Mouse (Mus musculus): ENCODE results near the gene Ralgps1. TPM values are rescaled to one million over a fixed set of nuclear protein-coding genes. Genes with fewer than 3 reads are reported as not detected.

Gene Ralgps1
- polyA plus RNA-seq, 1 experiment from 2014 or later = 4.2 TPM

GRCm38 (mm10) chr2:33355558-33355957 lies 15.7 kb downstream of the Ralgps1 start:
- no peak overlapping the region for H3K27ac ChIP-seq (replicated peaks; ENCODE audit: low read depth, low read length)
- ATAC-seq (ENCODE audit: low read depth) = 0 out of 2 replicates have a peak, but pooled peaks have one; percentile 22
- no peak overlapping the region for H3K9ac ChIP-seq (ENCODE audit: low read depth, low read length)

GRCm38 (mm10) chr2:33353432-33353831 lies 17.9 kb downstream of the Ralgps1 start:
- Histone ChIP-seq H3K4me3 (ENCODE audit: low read depth, low read length) (no peak overlapping the region), H3K4me2 (ENCODE audit: low read depth, low read length) (no peak overlapping the region), H3K27me3 (replicated peaks; ENCODE audit: control insufficient read depth, insufficient read depth, low read length) (no peaks in the 10 kb centered on the region), H3K4me1 (ENCODE audit: control insufficient read depth, insufficient read depth, low read length) (no peaks in the 10 kb centered on the region; the same call in 1 of the 2 replicates), H3K9ac (ENCODE audit: low read depth, low read length) (no peak overlapping the region), H3K27ac (replicated peaks; ENCODE audit: low read depth, low read length) (no peak overlapping the region), H3K36me3 (ENCODE audit: control insufficient read depth, insufficient read depth, low read length) (no peaks in the 10 kb centered on the region), H3K9me3 (ENCODE audit: control insufficient read depth, low read length) (no peaks in the 10 kb centered on the region)
- WGBS = 70% methylated on average over 5 of the region's 5 CpGs
- ATAC-seq (ENCODE audit: low read depth) (no peak), DNase-seq (ENCODE audit: low spot score) (no peak)

More at GRCm38 (mm10) chr2:33355558-33355957, 15.7 kb downstream of the Ralgps1 start:
- WGBS = 88% methylated on average over 6 of the region's 6 CpGs
- DNase-seq (ENCODE audit: low spot score) = peak; percentile 45
- Histone ChIP-seq H3K4me3 (ENCODE audit: low read depth, low read length) (no peak overlapping the region), H3K9me3 (ENCODE audit: control insufficient read depth, low read length) (no peaks in the 10 kb centered on the region), H3K4me2 (ENCODE audit: low read depth, low read length) (no peak overlapping the region), H3K4me1 (ENCODE audit: control insufficient read depth, insufficient read depth, low read length) (no peaks in the 10 kb centered on the region; the same call in 1 of the 2 replicates), H3K27me3 (replicated peaks; ENCODE audit: control insufficient read depth, insufficient read depth, low read length) (no peaks in the 10 kb centered on the region), H3K36me3 (ENCODE audit: control insufficient read depth, insufficient read depth, low read length) (no peaks in the 10 kb centered on the region)

GRCm38 (mm10) chr2:33351449-33351848 lies 19.8 kb downstream of the Ralgps1 start:
- WGBS = 91% methylated on average over 3 of the region's 3 CpGs
- no peaks in the 10 kb centered on the region; the same call in 1 of the 2 replicates for H3K4me1 ChIP-seq (ENCODE audit: control insufficient read depth, insufficient read depth, low read length)

GRCm38 (mm10) chr2:33350921-33351320 lies 20.4 kb downstream of the Ralgps1 start:
- no peaks in the 10 kb centered on the region; the same call in 1 of the 2 replicates for H3K4me1 ChIP-seq (ENCODE audit: control insufficient read depth, insufficient read depth, low read length)
- no peaks in the 10 kb centered on the region for H3K27me3 ChIP-seq (replicated peaks; ENCODE audit: control insufficient read depth, insufficient read depth, low read length)
- WGBS = 62% methylated on average over 6 of the region's 6 CpGs
- ATAC-seq (ENCODE audit: low read depth) (no peak), DNase-seq (ENCODE audit: low spot score) (no peak)
- no peak overlapping the region for H3K4me2 ChIP-seq (ENCODE audit: low read depth, low read length)
- no peak overlapping the region for H3K9ac ChIP-seq (ENCODE audit: low read depth, low read length)
- H3K4me3 ChIP-seq (ENCODE audit: low read depth, low read length) = no peak overlapping the region
- no peaks in the 10 kb centered on the region for H3K9me3 ChIP-seq (ENCODE audit: control insufficient read depth, low read length)
- no peaks in the 10 kb centered on the region for H3K36me3 ChIP-seq (ENCODE audit: control insufficient read depth, insufficient read depth, low read length)
- no peak overlapping the region for H3K27ac ChIP-seq (replicated peaks; ENCODE audit: low read depth, low read length)

More at GRCm38 (mm10) chr2:33351449-33351848, 19.8 kb downstream of the Ralgps1 start:
- DNase-seq (ENCODE audit: low spot score) (no peak), ATAC-seq (ENCODE audit: low read depth) (no peak)
- H3K27ac ChIP-seq (replicated peaks; ENCODE audit: low read depth, low read length) = no peak overlapping the region
- H3K4me2 ChIP-seq (ENCODE audit: low read depth, low read length) = no peak overlapping the region
- H3K36me3 ChIP-seq (ENCODE audit: control insufficient read depth, insufficient read depth, low read length) = no peaks in the 10 kb centered on the region
- no peaks in the 10 kb centered on the region for H3K9me3 ChIP-seq (ENCODE audit: control insufficient read depth, low read length)
- H3K9ac ChIP-seq (ENCODE audit: low read depth, low read length) = no peak overlapping the region
- H3K4me3 ChIP-seq (ENCODE audit: low read depth, low read length) = no peak overlapping the region
- H3K27me3 ChIP-seq (replicated peaks; ENCODE audit: control insufficient read depth, insufficient read depth, low read length) = no peaks in the 10 kb centered on the region

GRCm38 (mm10) chr2:33349581-33349980 lies 21.7 kb downstream of the Ralgps1 start:
- Histone ChIP-seq H3K4me1 (ENCODE audit: control insufficient read depth, insufficient read depth, low read length) (no peaks in the 10 kb centered on the region), H3K9ac (ENCODE audit: low read depth, low read length) (no peak overlapping the region), H3K27ac (replicated peaks; ENCODE audit: low read depth, low read length) (no peak overlapping the region), H3K36me3 (ENCODE audit: control insufficient read depth, insufficient read depth, low read length) (no peaks in the 10 kb centered on the region), H3K4me3 (ENCODE audit: low read depth, low read length) (no peak overlapping the region), H3K4me2 (ENCODE audit: low read depth, low read length) (no peak overlapping the region), H3K9me3 (ENCODE audit: control insufficient read depth, low read length) (no peaks in the 10 kb centered on the region), H3K27me3 (replicated peaks; ENCODE audit: control insufficient read depth, insufficient read depth, low read length) (no peaks in the 10 kb centered on the region)
- 38% methylated on average over 2 of the region's 2 CpGs for WGBS
- no peak for ATAC-seq (ENCODE audit: low read depth)
- DNase-seq (ENCODE audit: low spot score) = no peak

- Histone ChIP-seq H3K4me2 (ENCODE audit: low read depth, low read length) (no peak overlapping the region), H3K9ac (ENCODE audit: low read depth, low read length) (no peak overlapping the region), H3K27ac (replicated peaks; ENCODE audit: low read depth, low read length) (no peak overlapping the region), H3K4me3 (ENCODE audit: low read depth, low read length) (no peak overlapping the region), H3K4me1 (ENCODE audit: control insufficient read depth, insufficient read depth, low read length) (no peaks in the 10 kb centered on the region), H3K27me3 (replicated peaks; ENCODE audit: control insufficient read depth, insufficient read depth, low read length) (no peaks in the 10 kb centered on the region), H3K9me3 (ENCODE audit: control insufficient read depth, low read length) (no peaks in the 10 kb centered on the region), H3K36me3 (ENCODE audit: control insufficient read depth, insufficient read depth, low read length) (no peaks in the 10 kb centered on the region)
- 16% methylated on average over 2 of the region's 2 CpGs for WGBS
- peak; percentile 71 for ATAC-seq (ENCODE audit: low read depth)
- DNase-seq (ENCODE audit: low spot score) = peak; percentile 90
These were observed 22.2 kb downstream of the Ralgps1 start for GRCm38 (mm10) chr2:33349081-33349480.

- Histone ChIP-seq H3K9ac (ENCODE audit: low read depth, low read length) (no peak overlapping the region), H3K36me3 (ENCODE audit: control insufficient read depth, insufficient read depth, low read length) (no peaks in the 10 kb centered on the region), H3K4me1 (ENCODE audit: control insufficient read depth, insufficient read depth, low read length) (no peaks in the 10 kb centered on the region), H3K27ac (replicated peaks; ENCODE audit: low read depth, low read length) (no peak overlapping the region), H3K4me3 (ENCODE audit: low read depth, low read length) (no peak overlapping the region), H3K27me3 (replicated peaks; ENCODE audit: control insufficient read depth, insufficient read depth, low read length) (no peaks in the 10 kb centered on the region), H3K9me3 (ENCODE audit: control insufficient read depth, low read length) (no peaks in the 10 kb centered on the region), H3K4me2 (ENCODE audit: low read depth, low read length) (no peak overlapping the region)
- 80% methylated on average over 3 of the region's 3 CpGs for WGBS
- DNase-seq (ENCODE audit: low spot score) (no peak), ATAC-seq (ENCODE audit: low read depth) (no peak)
These were observed 23.0 kb downstream of the Ralgps1 start for GRCm38 (mm10) chr2:33348260-33348659.

GRCm38 (mm10) chr2:33347607-33348006 lies 23.7 kb downstream of the Ralgps1 start:
- no peaks in the 10 kb centered on the region for H3K36me3 ChIP-seq (ENCODE audit: control insufficient read depth, insufficient read depth, low read length)
- no peak overlapping the region for H3K27ac ChIP-seq (replicated peaks; ENCODE audit: low read depth, low read length)
- no peaks in the 10 kb centered on the region for H3K4me1 ChIP-seq (ENCODE audit: control insufficient read depth, insufficient read depth, low read length)
- whole genome bisulfite sequencing = 29% methylated on average over 3 of the region's 3 CpGs
- DNase-seq (ENCODE audit: low spot score) = no peak
- H3K9me3 ChIP-seq (ENCODE audit: control insufficient read depth, low read length) = no peaks in the 10 kb centered on the region
- no peak overlapping the region for H3K4me2 ChIP-seq (ENCODE audit: low read depth, low read length)
- H3K27me3 ChIP-seq (replicated peaks; ENCODE audit: control insufficient read depth, insufficient read depth, low read length) = no peaks in the 10 kb centered on the region
- no peak overlapping the region for H3K9ac ChIP-seq (ENCODE audit: low read depth, low read length)
- no peak for ATAC-seq (ENCODE audit: low read depth)
- no peak overlapping the region for H3K4me3 ChIP-seq (ENCODE audit: low read depth, low read length)

GRCm38 (mm10) chr2:33346749-33347148 lies 24.5 kb downstream of the Ralgps1 start:
- H3K36me3 ChIP-seq (ENCODE audit: control insufficient read depth, insufficient read depth, low read length) = no peaks in the 10 kb centered on the region
- ATAC-seq (ENCODE audit: low read depth) = no peak
- DNase-seq (ENCODE audit: low spot score) = no peak
- no peaks in the 10 kb centered on the region for H3K27me3 ChIP-seq (replicated peaks; ENCODE audit: control insufficient read depth, insufficient read depth, low read length)
- H3K4me3 ChIP-seq (ENCODE audit: low read depth, low read length) = no peak overlapping the region
- no peak overlapping the region for H3K9ac ChIP-seq (ENCODE audit: low read depth, low read length)
- 74% methylated on average over 5 of the region's 5 CpGs for WGBS
- no peak overlapping the region for H3K27ac ChIP-seq (replicated peaks; ENCODE audit: low read depth, low read length)
- no peak overlapping the region for H3K4me2 ChIP-seq (ENCODE audit: low read depth, low read length)
- no peaks in the 10 kb centered on the region for H3K4me1 ChIP-seq (ENCODE audit: control insufficient read depth, insufficient read depth, low read length)
- no peaks in the 10 kb centered on the region for H3K9me3 ChIP-seq (ENCODE audit: control insufficient read depth, low read length)

Measured in embryonic facial prominence, embryonic 14.5 days (tissue).